Mouse (Mus musculus): Measurements from ENCODE around the gene Kirrel3. TPM values are rescaled to one million over a fixed set of nuclear protein-coding genes. Genes with fewer than 3 reads are reported as not detected.

The Kirrel3 gene
- polyA plus RNA-seq, 1 experiment from 2014 or later = 1.3 TPM

- Histone ChIP-seq H3K4me2 (no peak overlapping the region), H3K27ac (ENCODE audit: poor library complexity, severe bottlenecking) (no peak overlapping the region), H3K9ac (no peak overlapping the region), H3K4me1 (replicated peaks) (no peaks in the 10 kb centered on the region), H3K9me3 (replicated peaks) (peaks cover 7% of the 10 kb centered on the region; the same call in 1 of the 2 replicates), H3K4me3 (no peak overlapping the region), H3K36me3 (no peaks in the 10 kb centered on the region), H3K27me3 (replicated peaks) (no peaks in the 10 kb centered on the region)
- WGBS = 49% methylated on average over 2 of the region's 2 CpGs
- ATAC-seq (ENCODE audit: insufficient number of reproducible peaks, low FRiP score) = no peak
Observed at GRCm38 (mm10) chr9:34861775-34862174, 376.1 kb downstream of the Kirrel3 start.

- no peak overlapping the region for H3K27ac ChIP-seq (ENCODE audit: poor library complexity, severe bottlenecking)
- H3K4me3 ChIP-seq = no peak overlapping the region
- no peaks in the 10 kb centered on the region for H3K36me3 ChIP-seq
- ATAC-seq (ENCODE audit: insufficient number of reproducible peaks, low FRiP score) = no peak
- 0 out of 2 replicates have a peak, but pooled peaks cover 9% of the 10 kb centered on the region for H3K27me3 ChIP-seq (replicated peaks)
- H3K9ac ChIP-seq = no peak overlapping the region
- no peaks in the 10 kb centered on the region for H3K4me1 ChIP-seq (replicated peaks)
- WGBS = 75% methylated on average over 6 of the region's 6 CpGs
- H3K4me2 ChIP-seq = no peak overlapping the region
- H3K9me3 ChIP-seq (replicated peaks) = no peaks in the 10 kb centered on the region
Observed at GRCm38 (mm10) chr9:34865606-34866005, 379.9 kb downstream of the Kirrel3 start.

- H3K27me3 ChIP-seq (replicated peaks) = peaks cover 15% of the 10 kb centered on the region; the same call in 1 of the 2 replicates
- ATAC-seq (ENCODE audit: insufficient number of reproducible peaks, low FRiP score) = no peak
- H3K4me3 ChIP-seq = no peak overlapping the region
- H3K4me2 ChIP-seq = no peak overlapping the region
- H3K27ac ChIP-seq (ENCODE audit: poor library complexity, severe bottlenecking) = no peak overlapping the region
- H3K36me3 ChIP-seq = no peaks in the 10 kb centered on the region
- H3K4me1 ChIP-seq (replicated peaks) = no peaks in the 10 kb centered on the region
- H3K9ac ChIP-seq = no peak overlapping the region
- WGBS = 63% methylated on average over 15 of the region's 15 CpGs
- no peaks in the 10 kb centered on the region for H3K9me3 ChIP-seq (replicated peaks)
Observed at GRCm38 (mm10) chr9:34871316-34871966, 385.7 kb downstream of the Kirrel3 start.

- no peak overlapping the region for H3K9ac ChIP-seq
Observed at GRCm38 (mm10) chr9:34875238-34875637, 389.5 kb downstream of the Kirrel3 start.

GRCm38 (mm10) chr9:34877186-34877585 lies 391.5 kb downstream of the Kirrel3 start:
- no peaks in the 10 kb centered on the region for H3K9me3 ChIP-seq (replicated peaks)
- 60% methylated on average over 3 of the region's 3 CpGs for WGBS
- H3K4me1 ChIP-seq (replicated peaks) = no peaks in the 10 kb centered on the region
- no peak overlapping the region for H3K9ac ChIP-seq
- no peak overlapping the region for H3K27ac ChIP-seq (ENCODE audit: poor library complexity, severe bottlenecking)
- peaks cover 7% of the 10 kb centered on the region for H3K27me3 ChIP-seq (replicated peaks)
- no peak for ATAC-seq (ENCODE audit: insufficient number of reproducible peaks, low FRiP score)
- no peak overlapping the region for H3K4me3 ChIP-seq
- no peaks in the 10 kb centered on the region for H3K36me3 ChIP-seq
- no peak overlapping the region for H3K4me2 ChIP-seq

More at GRCm38 (mm10) chr9:34875238-34875637, 389.5 kb downstream of the Kirrel3 start:
- no peak for ATAC-seq (ENCODE audit: insufficient number of reproducible peaks, low FRiP score)
- no peaks in the 10 kb centered on the region for H3K9me3 ChIP-seq (replicated peaks)
- no peak overlapping the region for H3K4me3 ChIP-seq
- H3K27ac ChIP-seq (ENCODE audit: poor library complexity, severe bottlenecking) = no peak overlapping the region
- peaks cover 7% of the 10 kb centered on the region; the same call in 1 of the 2 replicates for H3K27me3 ChIP-seq (replicated peaks)
- no peaks in the 10 kb centered on the region for H3K4me1 ChIP-seq (replicated peaks)
- 78% methylated on average over 6 of the region's 6 CpGs for WGBS
- H3K36me3 ChIP-seq = no peaks in the 10 kb centered on the region
- no peak overlapping the region for H3K4me2 ChIP-seq

- peaks cover 1% of the 10 kb centered on the region for H3K27me3 ChIP-seq (replicated peaks)
- H3K9ac ChIP-seq = no peak overlapping the region
- H3K4me3 ChIP-seq = no peak overlapping the region
- no peaks in the 10 kb centered on the region for H3K4me1 ChIP-seq (replicated peaks)
- no peak overlapping the region for H3K4me2 ChIP-seq
- WGBS = 57% methylated on average over 3 of the region's 3 CpGs
- no peaks in the 10 kb centered on the region for H3K9me3 ChIP-seq (replicated peaks)
- no peaks in the 10 kb centered on the region for H3K36me3 ChIP-seq
- H3K27ac ChIP-seq (ENCODE audit: poor library complexity, severe bottlenecking) = no peak overlapping the region
- ATAC-seq (ENCODE audit: insufficient number of reproducible peaks, low FRiP score) = no peak
Observed at GRCm38 (mm10) chr9:34877799-34878198, 392.1 kb downstream of the Kirrel3 start.

- no peak for ATAC-seq (ENCODE audit: insufficient number of reproducible peaks, low FRiP score)
- H3K27ac ChIP-seq (ENCODE audit: poor library complexity, severe bottlenecking) = no peak overlapping the region
- 37% methylated on average over 5 of the region's 5 CpGs for WGBS
Observed at GRCm38 (mm10) chr9:34881750-34882149, 396.1 kb downstream of the Kirrel3 start.

GRCm38 (mm10) chr9:34882211-34882610 lies 396.5 kb downstream of the Kirrel3 start:
- Histone ChIP-seq H3K27ac (ENCODE audit: poor library complexity, severe bottlenecking) (no peak overlapping the region), H3K27me3 (replicated peaks) (no peaks in the 10 kb centered on the region; the same call in none of the 2 replicates), H3K9ac (no peak overlapping the region), H3K9me3 (replicated peaks) (no peaks in the 10 kb centered on the region), H3K4me1 (replicated peaks) (no peaks in the 10 kb centered on the region), H3K36me3 (no peaks in the 10 kb centered on the region), H3K4me3 (no peak overlapping the region), H3K4me2 (no peak overlapping the region)
- 49% methylated on average over 2 of the region's 2 CpGs for WGBS
- no peak for ATAC-seq (ENCODE audit: insufficient number of reproducible peaks, low FRiP score)

More at GRCm38 (mm10) chr9:34881750-34882149, 396.1 kb downstream of the Kirrel3 start:
- H3K9me3 ChIP-seq (replicated peaks) = no peaks in the 10 kb centered on the region
- no peaks in the 10 kb centered on the region for H3K4me1 ChIP-seq (replicated peaks)
- no peaks in the 10 kb centered on the region; the same call in none of the 2 replicates for H3K27me3 ChIP-seq (replicated peaks)
- no peak overlapping the region for H3K4me3 ChIP-seq
- no peak overlapping the region for H3K9ac ChIP-seq
- no peak overlapping the region for H3K4me2 ChIP-seq
- H3K36me3 ChIP-seq = no peaks in the 10 kb centered on the region

GRCm38 (mm10) chr9:34883122-34883521 lies 397.4 kb downstream of the Kirrel3 start:
- no peaks in the 10 kb centered on the region; the same call in none of the 2 replicates for H3K27me3 ChIP-seq (replicated peaks)
- H3K4me3 ChIP-seq = no peak overlapping the region
- H3K4me2 ChIP-seq = no peak overlapping the region
- H3K9me3 ChIP-seq (replicated peaks) = no peaks in the 10 kb centered on the region
- H3K27ac ChIP-seq (ENCODE audit: poor library complexity, severe bottlenecking) = no peak overlapping the region
- no peak for ATAC-seq (ENCODE audit: insufficient number of reproducible peaks, low FRiP score)
- 23% methylated on average over 4 of the region's 4 CpGs for WGBS
- H3K9ac ChIP-seq = no peak overlapping the region
- no peaks in the 10 kb centered on the region for H3K36me3 ChIP-seq
- no peaks in the 10 kb centered on the region for H3K4me1 ChIP-seq (replicated peaks)

GRCm38 (mm10) chr9:34884325-34884724 lies 398.6 kb downstream of the Kirrel3 start:
- Histone ChIP-seq H3K4me2 (no peak overlapping the region), H3K4me3 (no peak overlapping the region), H3K36me3 (no peaks in the 10 kb centered on the region), H3K27ac (ENCODE audit: poor library complexity, severe bottlenecking) (no peak overlapping the region), H3K9me3 (replicated peaks) (no peaks in the 10 kb centered on the region), H3K27me3 (replicated peaks) (no peaks in the 10 kb centered on the region; the same call in 1 of the 2 replicates), H3K9ac (no peak overlapping the region), H3K4me1 (replicated peaks) (no peaks in the 10 kb centered on the region)
- WGBS = 76% methylated on average over 3 of the region's 3 CpGs
- ATAC-seq (ENCODE audit: insufficient number of reproducible peaks, low FRiP score) = no peak

GRCm38 (mm10) chr9:34884942-34885341 lies 399.2 kb downstream of the Kirrel3 start:
- 71% methylated on average over 3 of the region's 3 CpGs for WGBS
- Histone ChIP-seq H3K9ac (no peak overlapping the region), H3K4me3 (no peak overlapping the region), H3K36me3 (no peaks in the 10 kb centered on the region), H3K4me1 (replicated peaks) (no peaks in the 10 kb centered on the region), H3K4me2 (no peak overlapping the region), H3K27me3 (replicated peaks) (no peaks in the 10 kb centered on the region; the same call in 1 of the 2 replicates), H3K9me3 (replicated peaks) (no peaks in the 10 kb centered on the region), H3K27ac (ENCODE audit: poor library complexity, severe bottlenecking) (no peak overlapping the region)
- ATAC-seq (ENCODE audit: insufficient number of reproducible peaks, low FRiP score) = no peak

Data from heart, embryonic 12.5 days (tissue).